Mouse (Mus musculus): ENCODE results near the gene Plppr1.

GRCm38 (mm10) chr4:49069471-49069870 lies 10.4 kb downstream of the Plppr1 start:
- TF ChIP-seq POLR2A (IDR thresholded peaks at IDR 0.05; ENCODE audit: low read depth, low read length) (no peak), CTCF (conservative IDR thresholded peaks at IDR 0.05 in 1 of 2, IDR thresholded peaks at IDR 0.05 in 1 of 2; ENCODE audit: low read depth in 2 of 2, low read length in 2 of 2) (no peak), KAT2A (IDR thresholded peaks at IDR 0.05; ENCODE audit: insufficient replicate concordance, low read length) (no peak), SIN3A (IDR thresholded peaks at IDR 0.05; ENCODE audit: low read length) (no peak)
